ENCODE assay signal across 8 mouse cellular contexts in genomic region chr19:9052803-9053431, GRCm38 (mm10). TPM values are rescaled to one million over a fixed set of nuclear protein-coding genes. Genes with fewer than 3 reads are reported as not detected.
A peak's percentile ranks its signal among the peaks of the same experiment; 100 is the strongest.
DNase-seq lines count a peak whose midpoint lies in the region; ATAC-seq lines count a peak whose summit lies in the region.

No protein-coding gene starts in this region.

- ATAC-seq in intestine, embryonic 14.5 days (replicated peaks; ENCODE audit: low FRiP score, low TSS enrichment, low read depth) = peak; percentile 78

- no peak overlapping the region for H3K9ac ChIP-seq in intestine, embryonic 14.5 days (ENCODE audit: low read length)

- H3K9me3 ChIP-seq in intestine, embryonic 14.5 days (ENCODE audit: control insufficient read depth, low read length) = no peaks in the 10 kb centered on the region

- H3K36me3 ChIP-seq in intestine, embryonic 14.5 days (ENCODE audit: control insufficient read depth, insufficient read depth, low read length) = no peaks in the 10 kb centered on the region
- H3K36me3 ChIP-seq in macrophage (ENCODE audit: inconsistent target) = no peaks in the 10 kb centered on the region

- H3K79me2 ChIP-seq in macrophage (ENCODE audit: inconsistent target) = no peaks in the 10 kb centered on the region

- peaks cover 7% of the 10 kb centered on the region; the same call in 1 of the 2 replicates for H3K4me1 ChIP-seq in brown adipose tissue, adult 24 weeks (ENCODE audit: control insufficient read depth, insufficient read depth, insufficient read length, low read length)
- H3K4me1 ChIP-seq in intestine, embryonic 14.5 days (replicated peaks; ENCODE audit: control insufficient read depth, insufficient read depth, low read length) = peaks cover 23% of the 10 kb centered on the region

- DNase-seq in kidney, postnatal 10 days = peak; percentile 42
- no peak for DNase-seq in kidney, adult 9 months
- DNase-seq in intestine, embryonic 14.5 days (ENCODE audit: low spot score) = peak; percentile 72
- no peak for DNase-seq in right cerebral cortex, adult 18-20 months
- DNase-seq in layer of hippocampus, postnatal 10 days (ENCODE audit: low spot score in 2 of 2) = no peak
- no peak for DNase-seq in spleen, adult 12 weeks (ENCODE audit: low spot score)

- H3K4me2 ChIP-seq in intestine, embryonic 14.5 days (ENCODE audit: low read length) = no peak overlapping the region

- 21% methylated on average over 6 of the region's 6 CpGs for WGBS in intestine, embryonic 14.5 days
- 6% methylated on average over 6 of the region's 6 CpGs for WGBS in macrophage (ENCODE audit: missing documents)

- no peaks in the 10 kb centered on the region for H3K27me3 ChIP-seq in intestine, embryonic 14.5 days (replicated peaks; ENCODE audit: control insufficient read depth, insufficient read depth, low read length)

- H3K4me3 ChIP-seq in brown adipose tissue, adult 24 weeks (ENCODE audit: insufficient read depth, low read depth, low read length) = no peak overlapping the region
- H3K4me3 ChIP-seq in intestine, embryonic 14.5 days (ENCODE audit: low read depth, low read length) = no peak overlapping the region
- H3K4me3 ChIP-seq in macrophage (ENCODE audit: inconsistent target) = no peak overlapping the region

- 0 out of 2 replicates have a peak overlapping the region, but pooled peaks have one; percentile 19 for H3K27ac ChIP-seq in brown adipose tissue, adult 24 weeks (replicated peaks; ENCODE audit: low read depth, low read length)
- peak overlapping the region; percentile 69 for H3K27ac ChIP-seq in intestine, embryonic 14.5 days (ENCODE audit: low read depth)
- H3K27ac ChIP-seq in macrophage = peak overlapping the region; percentile 88

RNA-seq across cellular contexts. Expression of gene Scgb1a1, which starts 34.8 kb away (rescaled TPM):
- polyA plus RNA-seq in brown adipose tissue, adult 24 weeks (2012; ENCODE audit: insufficient read depth, insufficient read length, missing spikeins) = not detected in 2 replicates
- polyA plus RNA-seq in intestine, embryonic 14.5 days (2014; fragmentation: Nextera tagmentation; extraction: Ambion mirVana) = not detected in 2 replicates
- not detected for total RNA-seq in macrophage (2018; cell fraction: chromatin; rRNA removed)
- total RNA-seq in macrophage (2018; cell fraction: cytosol; rRNA removed) = not detected
- not detected for total RNA-seq in macrophage (2018; cell fraction: nucleus; rRNA removed)
- polyA plus RNA-seq in macrophage (2018) = not detected in 3 replicates
- total RNA-seq in layer of hippocampus, postnatal 10 days (2021) = not detected

Comparison
In these comparisons a context has a peak if more than half of its experiments do, and no peak if none do; other contexts are left out.
1. DNase-seq: peak in kidney, postnatal 10 days (single experiment) and intestine, embryonic 14.5 days (single experiment); none in kidney, adult 9 months (single experiment), right cerebral cortex, adult 18-20 months (single experiment), layer of hippocampus, postnatal 10 days (0 of 2) and spleen, adult 12 weeks (single experiment).
2. H3K27ac ChIP-seq: peak in every context shown above with its lines; median percentile 88 in macrophage; 69 in intestine, embryonic 14.5 days; 19 in brown adipose tissue, adult 24 weeks.